Mouse (Mus musculus): ENCODE data around the gene Dusp5. TPM values are rescaled to one million over a fixed set of nuclear protein-coding genes. Genes with fewer than 3 reads are reported as not detected.
A peak's percentile ranks its signal among the peaks of the same experiment; 100 is the strongest.

Gene Dusp5
- polyA plus RNA-seq, 1 experiment from 2014 or later, result 3.8 TPM

- H3K9ac ChIP-seq (replicated peaks), result no peak overlapping the region
- 83% methylated on average over 8 of the region's 8 CpGs for WGBS
Observed at GRCm38 (mm10) chr19:53519549-53519948, 9.4 kb upstream of the Dusp5 start.

GRCm38 (mm10) chr19:53519981-53520380, 8.9 kb upstream of the Dusp5 start:
- Histone ChIP-seq H3K27ac (replicated peaks) (no peak overlapping the region), H3K9me3 (replicated peaks) (no peaks in the 10 kb centered on the region), H3K4me1 (peaks cover 7% of the 10 kb centered on the region; the same call in 1 of the 2 replicates), H3K27me3 (replicated peaks) (0 out of 2 replicates have a peak, but pooled peaks cover 2% of the 10 kb centered on the region), H3K4me2 (no peak overlapping the region), H3K9ac (replicated peaks) (no peak overlapping the region), H3K4me3 (replicated peaks) (no peak overlapping the region), H3K36me3 (no peaks in the 10 kb centered on the region)
- ATAC-seq (ENCODE audit: low FRiP score), result no peak
- 88% methylated on average over 10 of the region's 10 CpGs for WGBS

More at GRCm38 (mm10) chr19:53519549-53519948, 9.4 kb upstream of the Dusp5 start:
- H3K9me3 ChIP-seq (replicated peaks), result no peaks in the 10 kb centered on the region
- no peak for ATAC-seq (ENCODE audit: low FRiP score)
- H3K27ac ChIP-seq (replicated peaks), result no peak overlapping the region
- no peaks in the 10 kb centered on the region for H3K36me3 ChIP-seq
- 0 out of 2 replicates have a peak, but pooled peaks cover 2% of the 10 kb centered on the region for H3K27me3 ChIP-seq (replicated peaks)
- peaks cover 7% of the 10 kb centered on the region; the same call in 1 of the 2 replicates for H3K4me1 ChIP-seq
- no peak overlapping the region for H3K4me2 ChIP-seq
- H3K4me3 ChIP-seq (replicated peaks), result no peak overlapping the region

GRCm38 (mm10) chr19:53521137-53521795, 7.6 kb upstream of the Dusp5 start:
- 67% methylated on average over 11 of the region's 11 CpGs for WGBS

GRCm38 (mm10) chr19:53527480-53527879, 1.4 kb upstream of the Dusp5 start:
- no peak overlapping the region for H3K9ac ChIP-seq (replicated peaks)
- H3K36me3 ChIP-seq, result no peaks in the 10 kb centered on the region
- WGBS, result 21% methylated on average over 10 of the region's 10 CpGs
- H3K27me3 ChIP-seq (replicated peaks), result peaks cover 32% of the 10 kb centered on the region
- no peak overlapping the region for H3K4me3 ChIP-seq (replicated peaks)
- H3K4me1 ChIP-seq, result peaks cover 25% of the 10 kb centered on the region
- no peak for ATAC-seq (ENCODE audit: low FRiP score)
- H3K4me2 ChIP-seq, result no peak overlapping the region
- H3K27ac ChIP-seq (replicated peaks), result no peak overlapping the region
- no peaks in the 10 kb centered on the region for H3K9me3 ChIP-seq (replicated peaks)

More at GRCm38 (mm10) chr19:53521137-53521795, 7.6 kb upstream of the Dusp5 start:
- Histone ChIP-seq H3K27ac (replicated peaks) (no peak overlapping the region), H3K4me2 (no peak overlapping the region), H3K4me3 (replicated peaks) (no peak overlapping the region), H3K9me3 (replicated peaks) (no peaks in the 10 kb centered on the region), H3K27me3 (replicated peaks) (0 out of 2 replicates have a peak, but pooled peaks cover 2% of the 10 kb centered on the region), H3K36me3 (no peaks in the 10 kb centered on the region), H3K4me1 (peaks cover 7% of the 10 kb centered on the region; the same call in 1 of the 2 replicates), H3K9ac (replicated peaks) (no peak overlapping the region)
- ATAC-seq (ENCODE audit: low FRiP score), result no peak

GRCm38 (mm10) chr19:53528131-53528621, 733 bp upstream of the Dusp5 start:
- H3K4me3 ChIP-seq (replicated peaks), result peak overlapping the region; percentile 65
- no peaks in the 10 kb centered on the region for H3K9me3 ChIP-seq (replicated peaks)
- H3K9ac ChIP-seq (replicated peaks), result peak overlapping the region; percentile 60
- H3K4me1 ChIP-seq, result peaks cover 25% of the 10 kb centered on the region
- H3K27me3 ChIP-seq (replicated peaks), result peaks cover 35% of the 10 kb centered on the region
- H3K4me2 ChIP-seq, result peak overlapping the region; percentile 85
- H3K27ac ChIP-seq (replicated peaks), result no peak overlapping the region
- peak; percentile 29; the same call in 1 of the 2 replicates for ATAC-seq (ENCODE audit: low FRiP score)
- H3K36me3 ChIP-seq, result no peaks in the 10 kb centered on the region
- 1% methylated on average over 13 of the region's 13 CpGs for WGBS

GRCm38 (mm10) chr19:53529455-53529704, 471 bp downstream of the Dusp5 start:
- ATAC-seq (ENCODE audit: low FRiP score), result no peak
- H3K27ac ChIP-seq (replicated peaks), result no peak overlapping the region

GRCm38 (mm10) chr19:53529705-53530562, 1.0 kb downstream of the Dusp5 start:
- H3K9ac ChIP-seq (replicated peaks), result peak overlapping the region; percentile 60
- 4% methylated on average over 31 of the region's 31 CpGs for WGBS
- ATAC-seq (ENCODE audit: low FRiP score), result no peak; the same call in 1 of the 2 replicates
- no peak overlapping the region for H3K27ac ChIP-seq (replicated peaks)
- peaks cover 35% of the 10 kb centered on the region for H3K27me3 ChIP-seq (replicated peaks)
- H3K4me1 ChIP-seq, result peaks cover 26% of the 10 kb centered on the region
- no peaks in the 10 kb centered on the region for H3K9me3 ChIP-seq (replicated peaks)
- peak overlapping the region; percentile 85 for H3K4me2 ChIP-seq
- H3K36me3 ChIP-seq, result no peaks in the 10 kb centered on the region
- H3K4me3 ChIP-seq (replicated peaks), result peak overlapping the region; percentile 65

More at GRCm38 (mm10) chr19:53529455-53529704, 471 bp downstream of the Dusp5 start:
- Histone ChIP-seq H3K9ac (replicated peaks) (peak overlapping the region; percentile 60), H3K4me2 (peak overlapping the region; percentile 85), H3K27me3 (replicated peaks) (peaks cover 35% of the 10 kb centered on the region), H3K9me3 (replicated peaks) (no peaks in the 10 kb centered on the region), H3K36me3 (no peaks in the 10 kb centered on the region), H3K4me3 (replicated peaks) (peak overlapping the region; percentile 65), H3K4me1 (peaks cover 25% of the 10 kb centered on the region)
- WGBS, result under 1% methylated on average over 32 of the region's 36 CpGs

GRCm38 (mm10) chr19:53531416-53531815, 2.5 kb downstream of the Dusp5 start:
- 48% methylated on average over 10 of the region's 10 CpGs for WGBS
- Histone ChIP-seq H3K4me1 (peaks cover 28% of the 10 kb centered on the region), H3K4me2 (no peak overlapping the region), H3K9me3 (replicated peaks) (no peaks in the 10 kb centered on the region), H3K9ac (replicated peaks) (no peak overlapping the region), H3K36me3 (no peaks in the 10 kb centered on the region), H3K4me3 (replicated peaks) (no peak overlapping the region), H3K27ac (replicated peaks) (no peak overlapping the region), H3K27me3 (replicated peaks) (peaks cover 35% of the 10 kb centered on the region)
- ATAC-seq (ENCODE audit: low FRiP score), result no peak

GRCm38 (mm10) chr19:53532021-53532420, 3.1 kb downstream of the Dusp5 start:
- Histone ChIP-seq H3K27ac (replicated peaks) (no peak overlapping the region), H3K4me1 (peaks cover 28% of the 10 kb centered on the region), H3K27me3 (replicated peaks) (peaks cover 31% of the 10 kb centered on the region), H3K4me3 (replicated peaks) (no peak overlapping the region), H3K36me3 (no peaks in the 10 kb centered on the region), H3K9me3 (replicated peaks) (no peaks in the 10 kb centered on the region), H3K9ac (replicated peaks) (no peak overlapping the region), H3K4me2 (no peak overlapping the region)
- ATAC-seq (ENCODE audit: low FRiP score), result no peak
- 58% methylated on average over 6 of the region's 6 CpGs for WGBS

GRCm38 (mm10) chr19:53532676-53533075, 3.8 kb downstream of the Dusp5 start:
- no peak for ATAC-seq (ENCODE audit: low FRiP score)
- 51% methylated on average over 6 of the region's 6 CpGs for WGBS

GRCm38 (mm10) chr19:53533236-53533635, 4.3 kb downstream of the Dusp5 start:
- Histone ChIP-seq H3K4me3 (replicated peaks) (no peak overlapping the region), H3K27me3 (replicated peaks) (peaks cover 31% of the 10 kb centered on the region), H3K4me1 (peaks cover 23% of the 10 kb centered on the region), H3K36me3 (no peaks in the 10 kb centered on the region), H3K9me3 (replicated peaks) (no peaks in the 10 kb centered on the region), H3K27ac (replicated peaks) (no peak overlapping the region), H3K4me2 (no peak overlapping the region), H3K9ac (replicated peaks) (no peak overlapping the region)
- 82% methylated on average over 7 of the region's 7 CpGs for WGBS
- ATAC-seq (ENCODE audit: low FRiP score), result no peak

More at GRCm38 (mm10) chr19:53532676-53533075, 3.8 kb downstream of the Dusp5 start:
- Histone ChIP-seq H3K36me3 (no peaks in the 10 kb centered on the region), H3K9ac (replicated peaks) (no peak overlapping the region), H3K9me3 (replicated peaks) (no peaks in the 10 kb centered on the region), H3K27me3 (replicated peaks) (peaks cover 31% of the 10 kb centered on the region), H3K4me1 (peaks cover 28% of the 10 kb centered on the region), H3K4me2 (no peak overlapping the region), H3K27ac (replicated peaks) (no peak overlapping the region), H3K4me3 (replicated peaks) (no peak overlapping the region)
